Mouse (Mus musculus) small intestine, adult 2 months (tissue): ENCODE measurements around the gene Gpa33. TPM values are rescaled to one million over a fixed set of nuclear protein-coding genes. Genes with fewer than 3 reads are reported as not detected.

Source experiments
- H3K27ac ChIP-seq: fragments of 200-500 bp; 2 replicates; pipeline ENCODE4 v1.5.1; 2012; ENCODE audit warnings: low read depth, low read length, control low read depth, inconsistent platforms; ENCODE audit not compliant: insufficient read depth
- H3K27me3 ChIP-seq: fragments of 200-500 bp; 2 replicates; pipeline ENCODE4 v1.6.1; 2012; ENCODE audit warnings: mild to moderate bottlenecking, moderate library complexity, low read length, inconsistent platforms; ENCODE audit not compliant: control insufficient read depth, insufficient read depth
- H3K36me3 ChIP-seq: fragments of 200-500 bp; 2 replicates; pipeline ENCODE4 v1.6.1; 2012; ENCODE audit warnings: mild to moderate bottlenecking, low read length, control low read depth, inconsistent platforms; ENCODE audit not compliant: control insufficient read depth, insufficient read depth
- H3K4me1 ChIP-seq: fragments of 200-500 bp; 2 replicates; pipeline ENCODE4 v1.6.1; 2012; ENCODE audit warnings: low read length, inconsistent platforms, mixed read lengths; ENCODE audit not compliant: control insufficient read depth, insufficient read depth, insufficient read length
- H3K4me3 ChIP-seq: fragments of 200-500 bp; 2 replicates; pipeline ENCODE4 v1.5.1; 2012; ENCODE audit warnings: low read depth, mild to moderate bottlenecking, control low read depth, inconsistent platforms, low read length, moderate library complexity
- CTCF ChIP-seq: fragments of 200-500 bp; IDR thresholded peaks from 2 replicates; pipeline ENCODE4 v1.5.1; 2012; ENCODE audit warnings: low read depth, mild to moderate bottlenecking, control low read depth, inconsistent platforms, low read length, moderate library complexity, mixed read lengths; ENCODE audit not compliant: insufficient replicate concordance, insufficient read length; ENCODE audit errors: extremely low read depth
- POLR2A ChIP-seq: fragments of 200-500 bp; IDR thresholded peaks from 2 replicates; pipeline ENCODE4 v1.6.1; 2012; ENCODE audit warnings: low read depth, mild to moderate bottlenecking, control low read depth, inconsistent platforms, low read length, moderate library complexity
- WGBS: fragments of 180-500 bp; shearing (Covaris S2); methylation state at CpG from one replicate; pipeline ENCODE4 v1.1.7; 2018; 5-methylcytosine and 5-hydroxymethylcytosine counted together
- polyA plus RNA-seq: library from polyadenylated mRNA; depleted of rRNA; stranded (reverse); fragments of >200 nt; gene quantifications from 2 replicates; pipeline ENCODE4 v1.2.3, GENCODE M21; 2012

Gene Gpa33
- polyA plus RNA-seq, 1 experiment = 805 TPM

GRCm38 (mm10) chr1:166182952-166183627, 53.1 kb downstream of the Gpa33 start:
- WGBS = 57% methylated on average over 10 of the region's 10 CpGs
- no peaks in the 10 kb centered on the region for H3K36me3 ChIP-seq
- no peak for TF ChIP-seq CTCF
- H3K4me3 ChIP-seq = no peak overlapping the region
- H3K27me3 ChIP-seq = no peaks in the 10 kb centered on the region
- no peak overlapping the region for H3K27ac ChIP-seq
- no peaks in the 10 kb centered on the region for H3K4me1 ChIP-seq

GRCm38 (mm10) chr1:166184391-166185229, 54.6 kb downstream of the Gpa33 start:
- Histone ChIP-seq H3K36me3 (no peaks in the 10 kb centered on the region), H3K27me3 (no peaks in the 10 kb centered on the region), H3K4me1 (no peaks in the 10 kb centered on the region), H3K4me3 (no peak overlapping the region), H3K27ac (no peak overlapping the region)
- TF ChIP-seq CTCF (no peak), POLR2A (no peak)
- 77% methylated on average over 22 of the region's 22 CpGs for WGBS

GRCm38 (mm10) chr1:166185357-166185756, 55.3 kb downstream of the Gpa33 start:
- no peak overlapping the region for H3K4me3 ChIP-seq
- no peaks in the 10 kb centered on the region for H3K36me3 ChIP-seq
- 82% methylated on average over 5 of the region's 5 CpGs for WGBS
- no peaks in the 10 kb centered on the region for H3K4me1 ChIP-seq
- H3K27ac ChIP-seq = no peak overlapping the region
- no peaks in the 10 kb centered on the region for H3K27me3 ChIP-seq
- TF ChIP-seq POLR2A = no peak
- no peak for TF ChIP-seq CTCF

GRCm38 (mm10) chr1:166189821-166190220, 59.8 kb downstream of the Gpa33 start:
- Histone ChIP-seq H3K36me3 (no peaks in the 10 kb centered on the region), H3K27me3 (no peaks in the 10 kb centered on the region), H3K27ac (no peak overlapping the region), H3K4me1 (no peaks in the 10 kb centered on the region), H3K4me3 (no peak overlapping the region)
- 85% methylated on average over 4 of the region's 4 CpGs for WGBS
- TF ChIP-seq CTCF = no peak
- TF ChIP-seq POLR2A = no peak

- Histone ChIP-seq H3K4me1 (no peaks in the 10 kb centered on the region), H3K27me3 (no peaks in the 10 kb centered on the region), H3K4me3 (no peak overlapping the region), H3K27ac (no peak overlapping the region), H3K36me3 (no peaks in the 10 kb centered on the region)
- 56% methylated on average over 5 of the region's 5 CpGs for WGBS
- TF ChIP-seq CTCF (no peak), POLR2A (no peak)
These were observed 74.1 kb downstream of the Gpa33 start for GRCm38 (mm10) chr1:166204171-166204570.

GRCm38 (mm10) chr1:166205159-166205558, 75.1 kb downstream of the Gpa33 start:
- 69% methylated on average over 3 of the region's 3 CpGs for WGBS
- TF ChIP-seq POLR2A = no peak
- Histone ChIP-seq H3K27ac (no peak overlapping the region), H3K36me3 (no peaks in the 10 kb centered on the region), H3K27me3 (no peaks in the 10 kb centered on the region), H3K4me1 (no peaks in the 10 kb centered on the region), H3K4me3 (no peak overlapping the region)

- no peaks in the 10 kb centered on the region for H3K27me3 ChIP-seq
- H3K27ac ChIP-seq = no peak overlapping the region
- no peak for TF ChIP-seq POLR2A
- no peak for TF ChIP-seq CTCF
- 81% methylated on average over 6 of the region's 6 CpGs for WGBS
- no peaks in the 10 kb centered on the region for H3K4me1 ChIP-seq
- no peak overlapping the region for H3K4me3 ChIP-seq
- H3K36me3 ChIP-seq = no peaks in the 10 kb centered on the region
These were observed 79.3 kb downstream of the Gpa33 start for GRCm38 (mm10) chr1:166209371-166209770.
